Mouse (Mus musculus) layer of hippocampus, postnatal 10 days (tissue): ENCODE measurements around the gene Rad51d. TPM values are rescaled to one million over a fixed set of nuclear protein-coding genes. Genes with fewer than 3 reads are reported as not detected.
"Not testable (repeated sequence)": the region's sequence is repeated elsewhere in the genome, so short reads cannot be mapped to it uniquely, and the experiment has no call there.

ENCODE experiments used
- DNase-seq, 2 experiments: peaks; one replicate each; pipeline ENCODE4 v3.0.0; 2021; ENCODE audit warnings: low spot score in 2 of 2
- total RNA-seq, 2 experiments: library from RNA; stranded (reverse); gene quantifications; 2 replicates each; pipeline ENCODE4 v1.2.3; 2021

The Rad51d gene
- total RNA-seq, 2 experiments from 2014 or later = 9.7 TPM

GRCm38 (mm10) chr11:82857307-82857848 is 33.0 kb downstream of the Rad51d start:
- DNase-seq = no peak

- DNase-seq = peak in 1 of 2 experiments; percentile 48
Measured at GRCm38 (mm10) chr11:82856032-82856431, 34.4 kb downstream of the Rad51d start.

GRCm38 (mm10) chr11:82855327-82855973 is 35.0 kb downstream of the Rad51d start:
- DNase-seq = no peak

- no peak for DNase-seq
Measured at GRCm38 (mm10) chr11:82854111-82854510, 36.3 kb downstream of the Rad51d start.

GRCm38 (mm10) chr11:82852958-82853357 is 37.5 kb downstream of the Rad51d start:
- DNase-seq = no peak

- DNase-seq = no peak
Measured at GRCm38 (mm10) chr11:82852540-82852939, 37.9 kb downstream of the Rad51d start.

GRCm38 (mm10) chr11:82852115-82852514 is 38.3 kb downstream of the Rad51d start:
- no peak for DNase-seq

GRCm38 (mm10) chr11:82850259-82850658 is 40.2 kb downstream of the Rad51d start:
- DNase-seq = no peak

- no peak for DNase-seq
Measured at GRCm38 (mm10) chr11:82847571-82848000, 42.8 kb downstream of the Rad51d start.

GRCm38 (mm10) chr11:82846938-82847337 is 43.5 kb downstream of the Rad51d start:
- DNase-seq = no peak

GRCm38 (mm10) chr11:82846079-82846436 is 44.4 kb downstream of the Rad51d start:
- no peak for DNase-seq

GRCm38 (mm10) chr11:82845415-82846078 is 44.9 kb downstream of the Rad51d start:
- DNase-seq = peak; percentile 42 to 43

GRCm38 (mm10) chr11:82844771-82845414 is 45.5 kb downstream of the Rad51d start:
- DNase-seq = no peak

- no peak for DNase-seq
Measured at GRCm38 (mm10) chr11:82838511-82838910, 51.9 kb downstream of the Rad51d start.

GRCm38 (mm10) chr11:82837848-82838247 is 52.6 kb downstream of the Rad51d start:
- DNase-seq = no peak

GRCm38 (mm10) chr11:82837192-82837591 is 53.2 kb downstream of the Rad51d start:
- DNase-seq = no peak

- no peak for DNase-seq
Measured at GRCm38 (mm10) chr11:82835616-82836432, 54.6 kb downstream of the Rad51d start.

GRCm38 (mm10) chr11:82834359-82834758 is 56.1 kb downstream of the Rad51d start:
- not testable (repeated sequence) for DNase-seq

GRCm38 (mm10) chr11:82833929-82834328 is 56.5 kb downstream of the Rad51d start:
- no peak for DNase-seq

- not testable (repeated sequence) for DNase-seq
Measured at GRCm38 (mm10) chr11:82832402-82832801, 58.0 kb downstream of the Rad51d start.
